Mouse (Mus musculus): ENCODE data around the gene Ferd3l. TPM values are rescaled to one million over a fixed set of nuclear protein-coding genes. Genes with fewer than 3 reads are reported as not detected.

Gene Ferd3l
- not detected for total RNA-seq (2023)

GRCm38 (mm10) chr12:33928331-33929192 is at the start of gene Ferd3l:
Ferd3l (plus strand) TSS chr12:33928425.

GRCm38 (mm10) chr12:33957400-33958240 is 29.4 kb downstream of the Ferd3l start, which contains the start of gene Twist1:
Twist1 (plus strand) TSS chr12:33957671.

Other genes with a start within 250 kb of the Ferd3l start
- not detected for gene Twist1, start 29.2 kb downstream of the Ferd3l start, total RNA-seq (2023)